Mouse (Mus musculus): ENCODE data around the gene Flot1. TPM values are rescaled to one million over a fixed set of nuclear protein-coding genes. Genes with fewer than 3 reads are reported as not detected.
A peak's percentile ranks its signal among the peaks of the same experiment; 100 is the strongest.

The Flot1 gene
- polyA plus RNA-seq, 1 experiment from 2014 or later, result 50.0 TPM

DNA sequence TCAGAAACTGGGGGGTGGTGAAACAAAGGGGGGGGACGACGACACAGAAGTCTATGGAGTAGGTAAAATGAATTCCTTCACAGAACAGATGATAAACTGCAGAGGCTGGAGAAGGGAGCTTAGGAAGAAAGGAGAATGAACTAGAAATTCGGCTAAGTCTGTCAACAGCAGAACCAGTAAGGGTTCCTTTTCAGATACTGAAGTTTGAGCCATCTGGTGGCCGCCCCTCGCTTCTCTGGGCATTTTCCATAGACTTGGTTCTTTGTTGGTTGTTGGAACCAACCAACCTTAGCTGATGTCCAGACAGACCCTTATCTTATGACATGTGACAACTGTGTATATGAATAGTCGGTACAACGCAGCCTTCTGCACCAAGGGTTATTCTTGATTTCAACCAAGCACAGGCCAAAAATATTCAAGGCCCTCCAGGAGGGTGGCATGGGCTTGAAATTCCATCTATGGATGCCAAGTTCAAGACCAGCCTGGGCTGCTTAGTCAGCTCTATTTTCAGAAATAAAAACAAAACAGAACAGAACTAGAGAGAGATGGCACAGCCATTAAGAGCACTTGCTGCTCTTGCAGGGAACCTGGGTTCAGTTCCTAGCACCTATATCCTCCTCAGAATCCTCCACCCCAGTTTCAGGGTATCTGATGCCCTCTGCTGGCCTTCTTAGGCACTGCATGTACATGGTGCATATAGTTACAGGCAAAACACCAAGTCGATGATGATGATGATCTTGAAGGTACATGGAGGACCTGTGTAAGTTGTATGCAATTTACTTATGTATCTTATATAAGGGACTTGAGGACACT is 48.1 kb downstream of the Flot1 start:
- Histone ChIP-seq H3K27ac (ENCODE audit: low read depth, low read length) (no peak overlapping the region), H3K4me1 (replicated peaks; ENCODE audit: control insufficient read depth, insufficient read depth, low read length) (peaks cover 10% of the 10 kb centered on the region), H3K9me3 (ENCODE audit: control insufficient read depth, low read length) (peaks cover 5% of the 10 kb centered on the region; the same call in 1 of the 2 replicates), H3K4me2 (replicated peaks; ENCODE audit: low read depth, low read length) (peak overlapping the region; percentile 98), H3K27me3 (ENCODE audit: control insufficient read depth, insufficient read depth, low read length) (no peaks in the 10 kb centered on the region), H3K9ac (ENCODE audit: low read depth, low read length) (no peak overlapping the region), H3K4me3 (ENCODE audit: low read depth, low read length) (peak overlapping the region; percentile 54), H3K36me3 (ENCODE audit: control insufficient read depth, insufficient read depth, low read length) (peaks cover 5% of the 10 kb centered on the region)
- 87% methylated on average over 8 of the region's 8 CpGs for WGBS
- no peak for ATAC-seq (ENCODE audit: low FRiP score)
- DNase-seq (ENCODE audit: low spot score), result peak; percentile 45

- peaks cover 5% of the 10 kb centered on the region for H3K36me3 ChIP-seq (ENCODE audit: control insufficient read depth, insufficient read depth, low read length)
Observed at GRCm38 (mm10) chr17:35873774-35874519, 50.9 kb downstream of the Flot1 start.

GRCm38 (mm10) chr17:35874721-35875120 is 51.7 kb downstream of the Flot1 start:
- ATAC-seq (ENCODE audit: low FRiP score) (no peak), DNase-seq (ENCODE audit: low spot score) (no peak)
- H3K4me1 ChIP-seq (replicated peaks; ENCODE audit: control insufficient read depth, insufficient read depth, low read length), result 0 out of 2 replicates have a peak, but pooled peaks cover 3% of the 10 kb centered on the region
- 92% methylated on average over 6 of the region's 6 CpGs for WGBS
- no peak overlapping the region for H3K27ac ChIP-seq (ENCODE audit: low read depth, low read length)
- H3K9ac ChIP-seq (ENCODE audit: low read depth, low read length), result no peak overlapping the region
- no peak overlapping the region for H3K4me2 ChIP-seq (replicated peaks; ENCODE audit: low read depth, low read length)
- peaks cover 5% of the 10 kb centered on the region for H3K36me3 ChIP-seq (ENCODE audit: control insufficient read depth, insufficient read depth, low read length)
- H3K9me3 ChIP-seq (ENCODE audit: control insufficient read depth, low read length), result peaks cover 5% of the 10 kb centered on the region; the same call in 1 of the 2 replicates
- H3K27me3 ChIP-seq (ENCODE audit: control insufficient read depth, insufficient read depth, low read length), result no peaks in the 10 kb centered on the region
- no peak overlapping the region for H3K4me3 ChIP-seq (ENCODE audit: low read depth, low read length)

More at GRCm38 (mm10) chr17:35873774-35874519, 50.9 kb downstream of the Flot1 start:
- Histone ChIP-seq H3K4me3 (ENCODE audit: low read depth, low read length) (no peak overlapping the region), H3K9ac (ENCODE audit: low read depth, low read length) (no peak overlapping the region), H3K4me1 (replicated peaks; ENCODE audit: control insufficient read depth, insufficient read depth, low read length) (0 out of 2 replicates have a peak, but pooled peaks cover 3% of the 10 kb centered on the region), H3K4me2 (replicated peaks; ENCODE audit: low read depth, low read length) (no peak overlapping the region), H3K27me3 (ENCODE audit: control insufficient read depth, insufficient read depth, low read length) (no peaks in the 10 kb centered on the region), H3K27ac (ENCODE audit: low read depth, low read length) (no peak overlapping the region), H3K9me3 (ENCODE audit: control insufficient read depth, low read length) (peaks cover 5% of the 10 kb centered on the region; the same call in 1 of the 2 replicates)
- ATAC-seq (ENCODE audit: low FRiP score) (peak; percentile 49; the same call in 1 of the 2 replicates), DNase-seq (ENCODE audit: low spot score) (peak; percentile 91)
- WGBS, result 32% methylated on average over 21 of the region's 21 CpGs

DNA sequence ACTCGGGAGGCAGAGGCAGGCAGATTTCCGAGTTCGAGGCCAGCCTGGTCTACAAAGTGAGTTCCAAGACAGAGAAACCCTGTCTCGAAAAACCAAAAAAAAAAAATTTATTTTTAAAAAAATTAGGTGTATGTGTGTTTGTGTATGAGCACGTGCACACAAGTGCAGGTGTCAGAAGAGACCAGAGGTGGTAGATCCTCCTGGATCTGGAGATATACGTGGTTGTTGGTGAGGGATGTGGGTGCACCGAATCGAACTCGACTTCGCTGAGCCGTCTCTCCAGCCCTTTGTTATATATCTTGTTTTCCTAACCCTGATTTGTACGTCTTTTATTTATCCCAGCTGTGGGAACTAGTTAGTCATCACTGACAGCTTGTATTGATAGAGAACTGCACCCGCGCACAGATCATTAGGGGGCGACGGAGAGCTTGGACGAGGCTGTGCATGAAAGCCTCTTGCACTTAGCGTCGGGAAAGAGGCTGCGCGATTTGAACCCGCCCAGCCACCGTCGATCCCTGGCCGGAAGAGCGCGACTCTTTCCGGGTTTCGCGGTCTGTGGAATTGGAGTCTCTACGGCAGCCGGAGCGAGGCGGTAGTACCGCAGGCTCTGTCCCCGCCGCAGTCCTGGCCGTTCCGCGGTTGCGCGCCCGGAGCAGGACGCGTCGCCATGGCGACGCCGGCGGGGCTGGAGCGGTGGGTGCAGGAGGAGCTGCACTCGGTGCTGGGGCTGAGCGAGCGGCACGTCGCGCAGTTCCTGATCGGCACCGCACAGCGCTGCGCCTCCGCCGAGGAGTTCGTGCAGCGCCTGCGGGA is 56.4 kb downstream of the Flot1 start, which contains the start of gene Dhx16:
Gene Dhx16, plus strand, starts transcription at position 575 of the 813 bp plus-strand sequence.
- Histone ChIP-seq H3K4me1 (replicated peaks; ENCODE audit: control insufficient read depth, insufficient read depth, low read length) (peaks cover 3% of the 10 kb centered on the region; the same call in 1 of the 2 replicates), H3K27me3 (ENCODE audit: control insufficient read depth, insufficient read depth, low read length) (no peaks in the 10 kb centered on the region), H3K9me3 (ENCODE audit: control insufficient read depth, low read length) (no peaks in the 10 kb centered on the region), H3K4me2 (replicated peaks; ENCODE audit: low read depth, low read length) (peak within 1 kb of the TSS; percentile 77), H3K9ac (ENCODE audit: low read depth, low read length) (peak within 1 kb of the TSS; percentile 87), H3K4me3 (ENCODE audit: low read depth, low read length) (peak within 1 kb of the TSS; percentile 95), H3K27ac (ENCODE audit: low read depth, low read length) (peak within 1 kb of the TSS; percentile 65; the same call in 1 of the 2 replicates), H3K36me3 (ENCODE audit: control insufficient read depth, insufficient read depth, low read length) (0 out of 2 replicates have a peak, but pooled peaks cover 3% of the 10 kb centered on the region)
- WGBS, result 5% methylated on average over 66 of the region's 66 CpGs
- DNase-seq (ENCODE audit: low spot score) (peak; percentile 99), ATAC-seq (ENCODE audit: low FRiP score) (peak; percentile 93)

Other genes with a start within 250 kb of the Flot1 start
- gene Sfta2, start 221.7 kb upstream of the Flot1 start, polyA plus RNA-seq (2014; fragmentation: Nextera tagmentation; extraction: Ambion mirVana), result not detected in 2 replicates
- gene Gm9573, start 196.6 kb upstream of the Flot1 start, polyA plus RNA-seq (2014; fragmentation: Nextera tagmentation; extraction: Ambion mirVana), result not detected in 2 replicates
- 0.32 TPM in 1 of 2 replicates, not detected in the other for gene Mucl3, start 179.5 kb upstream of the Flot1 start, polyA plus RNA-seq (2014; fragmentation: Nextera tagmentation; extraction: Ambion mirVana)
- 6.9 and 8.7 TPM in 2 replicates for gene Vars2, start 155.6 kb upstream of the Flot1 start, polyA plus RNA-seq (2014; fragmentation: Nextera tagmentation; extraction: Ambion mirVana)
- gene Gtf2h4, start 149.5 kb upstream of the Flot1 start, polyA plus RNA-seq (2014; fragmentation: Nextera tagmentation; extraction: Ambion mirVana), result 37.8 and 41.4 TPM in 2 replicates
- gene Ddr1, start 118.6 kb upstream of the Flot1 start, polyA plus RNA-seq (2014; fragmentation: Nextera tagmentation; extraction: Ambion mirVana), result 69.9 and 78.8 TPM in 2 replicates
- gene Ier3, start 1.5 kb upstream of the Flot1 start, polyA plus RNA-seq (2014; fragmentation: Nextera tagmentation; extraction: Ambion mirVana), result 3.6 and 4.0 TPM in 2 replicates
- gene Tubb5, start 15.1 kb downstream of the Flot1 start, polyA plus RNA-seq (2014; fragmentation: Nextera tagmentation; extraction: Ambion mirVana), result 1,599 and 1,667 TPM in 2 replicates
- 16.8 and 17.3 TPM in 2 replicates for gene Mdc1, start 18.3 kb downstream of the Flot1 start, polyA plus RNA-seq (2014; fragmentation: Nextera tagmentation; extraction: Ambion mirVana)
- 49.2 and 51.0 TPM in 2 replicates for gene Nrm, start 38.1 kb downstream of the Flot1 start, polyA plus RNA-seq (2014; fragmentation: Nextera tagmentation; extraction: Ambion mirVana)
- gene Ppp1r18, start 42.4 kb downstream of the Flot1 start, polyA plus RNA-seq (2014; fragmentation: Nextera tagmentation; extraction: Ambion mirVana), result 27.6 and 31.3 TPM in 2 replicates
- gene Dhx16, start 56.6 kb downstream of the Flot1 start, polyA plus RNA-seq (2014; fragmentation: Nextera tagmentation; extraction: Ambion mirVana), result 33.5 and 39.8 TPM in 2 replicates
- gene 2310061I04Rik, start 74.2 kb downstream of the Flot1 start, polyA plus RNA-seq (2014; fragmentation: Nextera tagmentation; extraction: Ambion mirVana), result 23.6 and 25.2 TPM in 2 replicates
- 200 and 243 TPM in 2 replicates for gene Atat1, start 86.8 kb downstream of the Flot1 start, polyA plus RNA-seq (2014; fragmentation: Nextera tagmentation; extraction: Ambion mirVana)
- 67.4 and 68.4 TPM in 2 replicates for gene Mrps18b, start 93.2 kb downstream of the Flot1 start, polyA plus RNA-seq (2014; fragmentation: Nextera tagmentation; extraction: Ambion mirVana)
- 42.6 and 49.8 TPM in 2 replicates for gene Ppp1r10, start 93.2 kb downstream of the Flot1 start, polyA plus RNA-seq (2014; fragmentation: Nextera tagmentation; extraction: Ambion mirVana)
- 97.8 and 117 TPM in 2 replicates for gene Abcf1, start 146.5 kb downstream of the Flot1 start, polyA plus RNA-seq (2014; fragmentation: Nextera tagmentation; extraction: Ambion mirVana)
- 28.0 and 29.8 TPM in 2 replicates for gene Gnl1, start 156.6 kb downstream of the Flot1 start, polyA plus RNA-seq (2014; fragmentation: Nextera tagmentation; extraction: Ambion mirVana)
- 39.6 and 45.2 TPM in 2 replicates for gene Prr3, start 157.0 kb downstream of the Flot1 start, polyA plus RNA-seq (2014; fragmentation: Nextera tagmentation; extraction: Ambion mirVana)
- 4.1 and 5.9 TPM in 2 replicates for gene H2-T24, start 197.3 kb downstream of the Flot1 start, polyA plus RNA-seq (2014; fragmentation: Nextera tagmentation; extraction: Ambion mirVana)
- 3.0 and 4.0 TPM in 2 replicates for gene H2-T23, start 209.6 kb downstream of the Flot1 start, polyA plus RNA-seq (2014; fragmentation: Nextera tagmentation; extraction: Ambion mirVana)
- 7.0 and 8.3 TPM in 2 replicates for gene H2-T22, start 219.5 kb downstream of the Flot1 start, polyA plus RNA-seq (2014; fragmentation: Nextera tagmentation; extraction: Ambion mirVana)
- not detected in 2 replicates for gene Gm6034, start 219.7 kb downstream of the Flot1 start, polyA plus RNA-seq (2014; fragmentation: Nextera tagmentation; extraction: Ambion mirVana)
- not detected in 2 replicates for gene Gm11127, start 235.1 kb downstream of the Flot1 start, polyA plus RNA-seq (2014; fragmentation: Nextera tagmentation; extraction: Ambion mirVana)